Mouse (Mus musculus) CD4-positive, CD25-positive, alpha-beta regulatory T cell (primary cell): ENCODE results near the gene Bard1. TPM values are rescaled to one million over a fixed set of nuclear protein-coding genes. Genes with fewer than 3 reads are reported as not detected.

ENCODE experiments used
- polyA plus RNA-seq: library from polyadenylated mRNA; unstranded; fragments of 100-300 nt; shearing (Covaris generic); gene quantifications from one replicate; pipeline ENCODE4 v1.2.1, GENCODE M21; 2017

Bard1 gene
- 0.28 TPM for polyA plus RNA-seq

DNA sequence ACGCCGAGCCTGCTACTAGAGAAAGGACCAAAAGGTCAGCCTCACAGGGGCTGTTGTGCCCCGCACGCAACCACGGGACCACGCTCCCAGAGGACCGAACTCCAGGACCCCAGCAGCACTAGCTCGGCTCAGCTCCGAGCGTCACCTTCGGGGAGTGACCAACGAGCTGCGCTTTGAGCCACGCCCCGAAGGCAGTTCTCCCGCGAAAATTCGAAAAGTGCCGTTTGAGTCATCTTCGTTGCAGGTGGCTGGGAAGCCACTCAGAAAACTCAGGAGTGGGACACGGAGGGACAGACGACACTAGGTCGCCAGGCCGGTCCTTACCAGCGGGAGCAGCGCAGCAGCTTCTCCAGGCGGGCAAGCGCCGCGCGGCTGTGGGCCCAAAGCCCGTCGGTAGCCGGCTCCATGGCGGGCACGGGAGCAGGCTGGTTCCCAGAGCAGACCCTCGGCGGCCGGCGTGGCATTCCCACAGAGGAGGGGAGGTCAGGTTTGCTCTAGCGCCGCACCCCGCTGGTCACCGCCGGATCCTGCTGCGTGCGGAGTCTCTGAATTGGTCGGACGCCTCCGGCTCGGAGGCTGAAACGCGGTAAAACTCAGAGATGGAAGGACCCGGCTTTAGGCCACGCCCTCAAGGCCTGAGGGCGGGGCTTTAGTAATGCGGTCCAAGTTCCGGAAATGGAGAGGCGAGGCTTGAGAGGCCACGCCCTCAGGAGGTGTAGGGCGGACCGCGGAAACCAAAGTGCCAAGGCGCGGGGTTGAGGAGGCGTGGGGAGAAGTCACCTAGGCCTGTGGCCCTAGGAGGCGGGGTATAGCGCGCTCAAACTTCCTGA, at the start of gene Bard1:
Bard1 (minus strand) TSS at position 803 of the 830 bp plus-strand sequence.

